Mouse (Mus musculus) yolk sac, embryonic 10.5 days (tissue): Measurements from ENCODE around the gene Mxra8.

ENCODE experiments used
- DNase-seq: peaks from one replicate; pipeline ENCODE4 v3.0.0-alpha.2; 2017; ENCODE audit warnings: low spot score

The Mxra8 gene

GRCm38 (mm10) chr4:155839483-155839910, at the start of gene Mxra8:
TSS of gene Mxra8 (plus strand) at chr4:155839680.
- DNase-seq, result peak; percentile 88

- DNase-seq, result no peak
These were observed 49.4 kb upstream of the Mxra8 start, which contains the start of gene Ankrd65 for GRCm38 (mm10) chr4:155790021-155790489. TSS of gene Ankrd65 (plus strand) at chr4:155790439.

DNA sequence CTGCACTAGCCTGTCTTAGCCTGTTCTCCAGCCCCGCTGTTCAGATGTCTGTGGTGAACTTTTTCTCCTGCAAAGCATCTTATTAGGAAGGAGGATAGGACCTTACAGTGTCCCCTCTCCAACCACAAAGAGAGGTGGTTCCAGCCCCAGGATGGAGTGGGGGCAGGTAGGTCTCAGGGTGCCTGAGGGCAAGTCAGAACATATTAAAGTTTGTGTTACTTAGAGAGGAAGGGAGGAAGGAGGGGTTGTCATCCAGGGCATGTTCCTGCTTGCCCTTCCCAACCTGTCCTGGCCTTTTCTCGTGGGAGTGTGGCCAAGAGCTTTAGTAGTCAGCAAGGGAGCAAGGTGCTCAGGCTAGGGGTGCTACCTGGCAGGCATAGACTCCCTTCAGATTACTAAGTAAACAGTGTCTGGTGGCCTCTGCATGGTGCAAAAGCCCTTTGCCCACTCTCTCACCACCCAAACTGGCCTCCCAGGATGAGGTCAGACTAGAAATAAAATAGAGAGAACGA, 48.8 kb upstream of the Mxra8 start:
- no peak for DNase-seq

DNA sequence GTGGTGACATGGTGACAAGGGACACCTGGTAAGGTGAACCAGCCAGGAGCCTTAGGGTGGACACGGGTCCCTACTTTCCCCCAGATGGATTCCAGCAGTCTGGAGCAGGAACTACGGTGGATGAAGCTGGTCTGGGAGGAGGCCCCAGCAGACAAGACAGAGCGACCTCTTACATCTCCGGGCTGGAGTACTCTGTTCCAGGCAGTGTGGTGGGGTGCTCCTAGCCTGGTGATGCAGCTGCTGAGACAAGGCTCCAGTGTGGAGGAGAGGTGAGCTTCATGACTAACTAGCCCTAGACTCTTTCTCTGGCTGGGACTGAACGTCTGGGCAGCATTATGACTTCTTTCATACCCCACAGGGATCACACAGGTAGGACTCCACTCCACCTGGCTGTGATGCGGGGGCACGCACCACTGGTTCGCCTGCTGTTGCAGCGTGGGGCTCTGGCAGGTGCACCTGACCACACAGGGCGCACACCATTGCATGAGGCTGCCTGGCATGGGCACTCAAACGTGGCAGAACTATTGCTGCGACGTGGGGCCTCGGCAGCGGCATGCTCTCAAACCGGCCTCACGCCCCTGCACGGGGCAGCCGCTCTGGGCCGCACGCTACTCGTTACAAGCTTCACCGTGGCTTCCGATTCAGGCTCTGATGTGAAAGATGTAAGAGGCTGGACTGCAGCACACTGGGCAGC, 48.1 kb upstream of the Mxra8 start:
- no peak for DNase-seq

GRCm38 (mm10) chr4:155793730-155794129, 45.8 kb upstream of the Mxra8 start:
- no peak for DNase-seq

- DNase-seq, result no peak
These were observed 37.4 kb upstream of the Mxra8 start for GRCm38 (mm10) chr4:155802075-155802474.

GRCm38 (mm10) chr4:155802741-155803339, 36.6 kb upstream of the Mxra8 start, which contains the start of gene Mrpl20:
TSS of gene Mrpl20 (plus strand) at chr4:155802878.
- DNase-seq, result no peak

DNA sequence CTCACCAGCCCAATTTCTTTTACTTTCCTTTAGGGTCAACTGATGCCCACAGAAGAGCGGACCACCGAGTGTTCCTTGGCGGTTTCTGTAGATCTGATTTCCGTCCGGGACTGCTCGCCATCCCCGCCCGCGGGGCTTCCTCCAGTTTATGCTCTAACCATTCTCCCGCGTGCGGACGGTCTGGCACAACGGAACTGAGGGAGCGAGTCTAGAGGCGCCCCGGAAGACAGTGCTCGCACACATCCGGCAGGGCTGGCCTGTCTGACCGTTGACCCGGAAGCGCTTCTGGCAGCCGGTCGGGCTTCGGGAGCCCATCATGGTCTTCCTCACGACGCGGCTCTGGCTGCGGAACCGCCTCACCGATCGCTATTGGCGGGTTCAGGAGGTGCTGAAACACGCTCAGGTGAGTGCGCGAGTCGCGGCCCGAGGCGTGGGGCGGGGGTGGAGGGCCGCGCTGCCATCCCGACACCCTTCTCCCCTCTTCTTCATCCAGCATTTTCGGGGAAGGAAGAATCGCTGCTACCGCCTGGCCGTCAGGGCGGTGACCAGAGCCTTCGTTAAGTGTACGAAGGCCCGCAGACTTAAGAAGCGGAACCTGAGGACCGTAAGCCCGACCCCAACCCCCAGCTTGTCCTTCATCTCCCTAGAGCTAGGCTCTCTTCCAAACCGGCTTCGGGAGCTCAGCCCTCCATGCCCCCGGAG, 36.0 kb upstream of the Mxra8 start:
- DNase-seq, result peak; percentile 92

DNA sequence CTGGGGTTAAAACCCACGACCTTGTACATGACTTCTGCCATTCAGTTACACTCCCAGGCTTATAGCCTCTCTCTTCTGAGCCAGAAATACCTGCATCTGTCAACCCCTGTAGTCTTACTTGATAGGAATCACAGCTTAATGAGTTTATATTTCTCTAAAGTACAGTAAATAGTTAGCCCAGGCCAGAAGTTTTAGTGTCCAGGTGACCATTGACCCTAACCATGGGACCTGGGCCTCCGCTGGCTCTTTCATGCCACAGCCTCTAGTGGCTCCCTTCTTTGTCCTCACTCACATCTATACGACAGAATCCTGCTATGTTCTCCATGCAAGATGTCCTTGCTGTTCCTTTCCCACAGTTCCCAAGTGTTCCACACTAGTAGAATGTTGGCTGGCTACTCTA, 31.6 kb upstream of the Mxra8 start:
- no peak for DNase-seq

- DNase-seq, result peak; percentile 96
These were observed 27.4 kb upstream of the Mxra8 start, which contains the start of gene Ccnl2 for GRCm38 (mm10) chr4:155811929-155812664. TSS of gene Ccnl2 (plus strand) at chr4:155812489.

DNA sequence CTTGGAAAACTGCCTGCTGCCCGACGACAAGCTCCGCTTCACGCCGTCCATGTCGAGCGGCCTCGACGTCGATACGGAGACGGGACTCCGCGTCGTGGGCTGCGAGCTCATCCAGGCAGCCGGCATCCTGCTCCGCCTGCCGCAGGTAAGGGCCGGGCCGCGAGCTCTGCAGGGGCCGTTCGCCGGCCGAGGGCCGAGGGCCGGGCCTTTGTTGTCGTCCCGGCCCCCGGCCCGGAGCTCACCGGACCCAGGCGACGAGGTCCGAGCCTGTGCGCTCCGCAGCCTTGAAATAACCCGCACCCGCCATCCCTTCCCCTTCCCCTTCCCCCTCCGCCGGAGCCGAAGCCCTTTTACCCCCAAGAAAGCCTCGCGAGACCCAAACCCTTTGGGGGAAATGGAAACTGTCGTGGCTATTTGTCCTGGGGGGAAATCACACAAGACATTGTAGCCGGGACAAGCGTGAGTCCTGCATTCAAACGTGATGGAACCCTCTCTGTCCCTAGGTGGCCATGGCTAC, 26.8 kb upstream of the Mxra8 start:
- peak; percentile 34 for DNase-seq

DNA sequence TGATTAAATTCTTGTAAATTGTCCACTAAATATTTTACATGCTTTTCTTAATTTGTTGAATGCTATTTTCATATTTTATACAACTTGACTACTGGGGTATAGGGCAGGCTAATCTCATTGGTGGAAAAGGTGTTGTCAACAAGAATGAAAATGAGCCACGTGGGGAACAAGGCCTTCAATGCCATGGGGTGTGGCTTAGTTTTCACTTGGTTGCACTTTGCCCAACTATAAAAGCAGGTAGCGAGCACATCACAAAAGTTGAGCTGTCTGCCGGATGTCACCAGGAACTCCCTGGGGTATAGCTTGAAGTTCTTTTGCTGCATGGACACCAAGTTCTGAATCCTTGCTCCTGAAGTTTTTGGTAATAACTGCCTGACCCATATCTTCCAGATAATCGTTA, 21.9 kb upstream of the Mxra8 start:
- DNase-seq, result no peak

GRCm38 (mm10) chr4:155821025-155821424, 18.5 kb upstream of the Mxra8 start:
- no peak for DNase-seq

DNA sequence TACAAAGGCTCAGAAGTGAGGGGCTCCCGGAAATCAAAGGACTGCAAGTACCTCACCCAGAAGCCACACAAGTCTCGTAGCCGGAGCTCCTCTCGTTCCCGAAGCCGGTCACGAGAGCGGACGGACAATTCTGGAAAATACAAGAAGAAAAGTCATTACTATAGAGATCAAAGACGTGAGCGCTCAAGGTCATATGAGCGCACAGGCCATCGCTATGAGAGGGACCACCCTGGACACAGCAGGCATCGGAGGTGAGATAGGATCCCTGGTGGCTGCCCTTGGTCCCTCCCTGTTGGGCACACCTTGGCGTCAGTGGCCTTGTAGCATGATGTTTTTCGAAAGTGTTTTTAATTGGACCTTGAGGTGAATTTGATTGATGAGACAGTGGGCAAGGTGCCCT, 16.0 kb upstream of the Mxra8 start:
- DNase-seq, result no peak

DNA sequence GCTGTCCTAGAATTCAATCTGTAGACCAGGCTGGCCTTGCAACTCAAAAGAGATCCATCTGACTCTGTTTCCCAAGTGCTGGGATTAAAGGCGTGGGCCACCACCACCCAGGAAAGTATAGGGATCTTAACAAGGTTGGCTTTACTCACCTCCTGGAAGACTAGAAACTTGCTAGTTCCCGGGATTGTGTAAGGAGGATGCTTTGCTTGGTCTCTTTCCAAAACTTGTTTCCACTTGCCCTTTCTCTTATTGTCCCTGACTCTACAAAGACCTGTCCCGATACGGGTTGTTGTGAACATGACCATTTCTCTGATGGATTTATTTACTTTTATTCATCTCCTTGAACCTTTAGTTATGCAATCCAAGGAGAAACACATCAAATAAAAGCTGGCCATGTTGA, 9.6 kb upstream of the Mxra8 start:
- no peak for DNase-seq

GRCm38 (mm10) chr4:155830596-155830995, 8.9 kb upstream of the Mxra8 start:
- no peak for DNase-seq

GRCm38 (mm10) chr4:155831205-155831766, 8.2 kb upstream of the Mxra8 start, which contains the start of gene Aurkaip1:
TSS of gene Aurkaip1 (plus strand) at chr4:155831272.
- peak; percentile 96 for DNase-seq

- DNase-seq, result no peak
These were observed 7.6 kb upstream of the Mxra8 start for GRCm38 (mm10) chr4:155831831-155832230.

- DNase-seq, result no peak
These were observed 7.2 kb upstream of the Mxra8 start for GRCm38 (mm10) chr4:155832321-155832720.

DNA sequence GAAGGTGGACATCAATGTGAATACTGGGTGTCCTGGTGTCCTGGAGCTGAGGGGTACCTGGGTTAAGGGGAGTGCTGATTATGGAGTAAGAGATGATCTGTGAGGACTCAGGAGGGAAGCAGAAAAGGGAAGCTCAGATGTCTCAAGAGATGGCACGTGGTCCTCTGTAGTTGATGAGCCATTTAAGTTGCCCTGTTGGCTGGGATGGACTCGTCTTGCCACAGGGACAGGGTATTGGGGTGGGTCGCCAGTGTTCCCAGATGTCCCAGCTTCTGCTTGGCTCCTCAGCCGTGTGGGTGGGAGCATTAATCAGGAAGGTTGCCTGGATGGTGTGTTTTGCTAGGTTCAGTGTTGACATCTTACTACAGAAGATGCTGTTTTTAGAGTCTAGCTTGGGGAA, 6.2 kb upstream of the Mxra8 start:
- no peak for DNase-seq

DNA sequence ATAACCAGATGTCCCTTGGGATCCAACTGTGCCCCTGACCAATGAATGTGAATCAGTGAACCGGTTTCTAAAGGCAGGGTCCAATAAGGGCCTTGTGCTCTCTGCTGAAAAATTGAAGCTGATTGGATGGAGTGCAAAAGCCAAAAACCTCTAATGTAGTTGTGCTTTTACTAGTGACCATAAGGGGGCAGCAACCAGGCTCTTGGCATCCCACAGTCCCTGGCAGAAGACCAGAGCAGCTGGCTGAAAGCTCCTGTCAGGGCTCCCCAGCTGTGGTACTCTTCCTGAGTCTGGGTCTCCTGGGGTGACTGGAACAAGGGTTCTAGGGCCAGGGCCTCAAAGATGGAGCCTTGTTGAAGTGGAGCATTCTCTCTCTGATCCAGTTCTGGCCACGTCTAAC, 5.6 kb upstream of the Mxra8 start:
- peak; percentile 64 for DNase-seq
